Mouse (Mus musculus) brown adipose tissue, adult 24 weeks (tissue): ENCODE results near the gene Cspg5. TPM values are rescaled to one million over a fixed set of nuclear protein-coding genes. Genes with fewer than 3 reads are reported as not detected.

ENCODE experiments used
- H3K27ac ChIP-seq: fragments of 200-500 bp; replicated peaks from 2 replicates; pipeline ENCODE4 v1.5.1; 2012; ENCODE audit warnings: low read depth, mild to moderate bottlenecking, low read length
- H3K4me1 ChIP-seq: fragments of 200-500 bp; 2 replicates; pipeline ENCODE4 v1.6.1; 2012; ENCODE audit warnings: low read length, mixed read lengths; ENCODE audit not compliant: control insufficient read depth, insufficient read depth, insufficient read length
- H3K4me3 ChIP-seq: fragments of 200-500 bp; 2 replicates; pipeline ENCODE4 v1.5.1; 2012; ENCODE audit warnings: low read depth, mild to moderate bottlenecking, low read length, moderate library complexity; ENCODE audit not compliant: insufficient read depth
- polyA plus RNA-seq: library from polyadenylated mRNA; stranded (reverse); fragments of >200 nt; gene quantifications from 2 replicates; pipeline ENCODE4 v1.2.4, GENCODE M21; 2012; ENCODE audit not compliant: missing spikeins, insufficient read depth, insufficient read length

Gene Cspg5
- polyA plus RNA-seq, 1 experiment, result 1.1 TPM

GRCm38 (mm10) chr9:110244889-110245589 lies 1.5 kb downstream of the Cspg5 start:
- H3K4me3 ChIP-seq, result peak overlapping the region; percentile 64
- H3K27ac ChIP-seq, result no peak overlapping the region
- peaks cover 2% of the 10 kb centered on the region; the same call in 1 of the 2 replicates for H3K4me1 ChIP-seq

- Histone ChIP-seq H3K4me3 (peak overlapping the region; percentile 64), H3K4me1 (peaks cover 2% of the 10 kb centered on the region; the same call in 1 of the 2 replicates), H3K27ac (no peak overlapping the region)
Measured at GRCm38 (mm10) chr9:110245590-110246320, 2.2 kb downstream of the Cspg5 start.

GRCm38 (mm10) chr9:110246321-110246640 lies 2.7 kb downstream of the Cspg5 start:
- Histone ChIP-seq H3K4me1 (peaks cover 2% of the 10 kb centered on the region; the same call in 1 of the 2 replicates), H3K4me3 (peak overlapping the region; percentile 64)

GRCm38 (mm10) chr9:110247049-110247448 lies 3.5 kb downstream of the Cspg5 start:
- Histone ChIP-seq H3K27ac (no peak overlapping the region), H3K4me3 (no peak overlapping the region), H3K4me1 (peaks cover 2% of the 10 kb centered on the region; the same call in 1 of the 2 replicates)

More at GRCm38 (mm10) chr9:110246321-110246640, 2.7 kb downstream of the Cspg5 start:
- H3K27ac ChIP-seq, result no peak overlapping the region

GRCm38 (mm10) chr9:110248861-110249260 lies 5.3 kb downstream of the Cspg5 start:
- H3K4me1 ChIP-seq, result peaks cover 2% of the 10 kb centered on the region; the same call in 1 of the 2 replicates
- no peak overlapping the region for H3K4me3 ChIP-seq
- H3K27ac ChIP-seq, result no peak overlapping the region

- Histone ChIP-seq H3K4me3 (no peak overlapping the region), H3K4me1 (peaks cover 2% of the 10 kb centered on the region; the same call in 1 of the 2 replicates), H3K27ac (no peak overlapping the region)
Measured at GRCm38 (mm10) chr9:110249823-110250543, 6.4 kb downstream of the Cspg5 start.

- Histone ChIP-seq H3K4me1 (peaks cover 2% of the 10 kb centered on the region; the same call in 1 of the 2 replicates), H3K27ac (no peak overlapping the region), H3K4me3 (no peak overlapping the region)
Measured at GRCm38 (mm10) chr9:110250776-110251175, 7.2 kb downstream of the Cspg5 start.

- Histone ChIP-seq H3K4me3 (no peak overlapping the region), H3K27ac (no peak overlapping the region), H3K4me1 (no peaks in the 10 kb centered on the region)
Measured at GRCm38 (mm10) chr9:110255407-110256019, 11.9 kb downstream of the Cspg5 start.

- H3K4me3 ChIP-seq, result no peak overlapping the region
- no peak overlapping the region for H3K27ac ChIP-seq
- H3K4me1 ChIP-seq, result no peaks in the 10 kb centered on the region
Measured at GRCm38 (mm10) chr9:110258646-110259045, 15.1 kb downstream of the Cspg5 start.

GRCm38 (mm10) chr9:110259118-110259517 lies 15.5 kb downstream of the Cspg5 start:
- H3K4me3 ChIP-seq, result no peak overlapping the region
- H3K27ac ChIP-seq, result no peak overlapping the region
- H3K4me1 ChIP-seq, result no peaks in the 10 kb centered on the region

GRCm38 (mm10) chr9:110263181-110263580 lies 19.6 kb downstream of the Cspg5 start:
- Histone ChIP-seq H3K4me1 (no peaks in the 10 kb centered on the region), H3K4me3 (no peak overlapping the region), H3K27ac (no peak overlapping the region)

GRCm38 (mm10) chr9:110264991-110265390 lies 21.4 kb downstream of the Cspg5 start:
- Histone ChIP-seq H3K27ac (no peak overlapping the region), H3K4me1 (no peaks in the 10 kb centered on the region), H3K4me3 (no peak overlapping the region)

- Histone ChIP-seq H3K4me1 (no peaks in the 10 kb centered on the region), H3K27ac (no peak overlapping the region), H3K4me3 (no peak overlapping the region)
Measured at GRCm38 (mm10) chr9:110268416-110268815, 24.8 kb downstream of the Cspg5 start.

- Histone ChIP-seq H3K4me3 (no peak overlapping the region), H3K27ac (no peak overlapping the region), H3K4me1 (no peaks in the 10 kb centered on the region; the same call in 1 of the 2 replicates)
Measured at GRCm38 (mm10) chr9:110272330-110272729, 28.7 kb downstream of the Cspg5 start.

GRCm38 (mm10) chr9:110273507-110273906 lies 29.9 kb downstream of the Cspg5 start:
- H3K4me1 ChIP-seq, result no peaks in the 10 kb centered on the region; the same call in none of the 2 replicates
- H3K4me3 ChIP-seq, result no peak overlapping the region

More at GRCm38 (mm10) chr9:110273507-110273906, 29.9 kb downstream of the Cspg5 start:
- no peak overlapping the region for H3K27ac ChIP-seq
